In the genomic region with DNA sequence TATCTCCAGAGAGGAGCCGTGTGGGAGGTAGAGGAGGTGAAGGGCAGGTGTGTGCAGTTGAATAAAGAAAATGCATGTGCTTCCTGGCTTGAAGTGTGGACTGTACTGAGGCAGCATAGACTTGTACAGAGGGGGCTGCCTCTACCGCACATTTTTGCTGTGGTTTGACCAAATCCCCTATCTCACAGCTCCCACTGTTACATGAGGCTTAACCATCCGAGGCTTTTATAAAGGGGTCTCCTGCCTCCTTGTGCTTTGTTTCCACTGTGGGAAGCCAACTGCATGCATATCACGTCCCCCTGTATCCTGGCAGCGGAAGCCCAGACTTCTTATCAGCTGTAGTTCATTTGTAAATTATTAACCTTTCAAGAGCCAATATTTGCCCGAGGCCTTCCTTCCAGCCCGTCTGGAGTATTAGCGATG, we compare ENCODE assay signal across 11 mouse cellular contexts. TPM values are rescaled to one million over a fixed set of nuclear protein-coding genes. Genes with fewer than 3 reads are reported as not detected.
DNase-seq lines count a peak whose midpoint lies in the region; ATAC-seq and TF ChIP-seq lines count a peak whose summit lies in the region.
"Had no signal": no experiment of that assay in that cellular context is flagged by ENCODE, and none has a peak within 500 bp of the region (broad histone marks: within the 10 kb centered on the region; RNA-seq: fewer than 3 reads in every experiment).

No protein-coding gene starts in this region.

- WGBS in lung, embryonic 14.5 days: 18% methylated on average over 8 of the region's 8 CpGs
- 44% methylated on average over 8 of the region's 8 CpGs for WGBS in intestine, embryonic 14.5 days
- 40% methylated on average over 8 of the region's 8 CpGs for WGBS in stomach, postnatal 0 days

- no peak for TF ChIP-seq CTCF in lung, embryonic 14.5 days (IDR thresholded peaks at IDR 0.05; ENCODE audit: low read depth)
- TF ChIP-seq CTCF in stomach, postnatal 0 days (IDR thresholded peaks at IDR 0.05; ENCODE audit: low read depth): no peak

- no peak for TF ChIP-seq EP300 in stomach, postnatal 0 days (optimal IDR thresholded peaks at IDR 0.05)

- ATAC-seq in lung, embryonic 14.5 days (ENCODE audit: insufficient read depth): peak; percentile 62
- ATAC-seq in intestine, embryonic 14.5 days (replicated peaks; ENCODE audit: low FRiP score, low TSS enrichment, low read depth): peak; percentile 82
- peak; percentile 73 for ATAC-seq in stomach, postnatal 0 days (ENCODE audit: low FRiP score, low TSS enrichment)

- H3K4me3 ChIP-seq in lung, embryonic 14.5 days (ENCODE audit: low read depth, low read length): no peak overlapping the region
- no peak overlapping the region for H3K4me3 ChIP-seq in intestine, embryonic 14.5 days (ENCODE audit: low read depth, low read length)
- H3K4me3 ChIP-seq in stomach, postnatal 0 days (ENCODE audit: low read depth, low read length): no peak overlapping the region; the same call in 1 of the 2 replicates
- H3K4me3 ChIP-seq: heart, embryonic 12.5 days had no signal

- no peak overlapping the region; the same call in 1 of the 2 replicates for H3K9ac ChIP-seq in lung, embryonic 14.5 days
- H3K9ac ChIP-seq in intestine, embryonic 14.5 days (ENCODE audit: low read length): no peak overlapping the region
- H3K9ac ChIP-seq in stomach, postnatal 0 days (ENCODE audit: low read length): no peak overlapping the region
- H3K9ac ChIP-seq: heart, embryonic 12.5 days had no signal

- H3K36me3 ChIP-seq in lung, embryonic 14.5 days (ENCODE audit: insufficient read depth): no peaks in the 10 kb centered on the region
- H3K36me3 ChIP-seq in intestine, embryonic 14.5 days (ENCODE audit: control insufficient read depth, insufficient read depth, low read length): no peaks in the 10 kb centered on the region
- no peaks in the 10 kb centered on the region for H3K36me3 ChIP-seq in stomach, postnatal 0 days (ENCODE audit: control insufficient read depth, insufficient read depth, low read length)
- H3K36me3 ChIP-seq: heart, embryonic 12.5 days had no signal

- peak; percentile 63 for DNase-seq in lung, embryonic 14.5 days
- no peak for DNase-seq in lung, adult 18-20 months
- DNase-seq in intestine, embryonic 14.5 days (ENCODE audit: low spot score): peak; percentile 70
- peak; percentile 5 for DNase-seq in lung, postnatal 36 days
- peak; percentile 69 for DNase-seq in stomach, postnatal 0 days (ENCODE audit: low spot score)
- no peak for DNase-seq in adrenal gland, adult (ENCODE audit: inconsistent age in 2 of 2, low spot score in 1 of 2)
- DNase-seq in left cerebral cortex, postnatal 4 days: no peak
- DNase-seq: adrenal gland, adult 2 months; cerebellum, postnatal 36 days; right cerebral cortex, adult 18-20 months had no signal

- peak overlapping the region; percentile 90 for H3K27ac ChIP-seq in lung, embryonic 14.5 days (ENCODE audit: low read depth)
- peak overlapping the region; percentile 69 for H3K27ac ChIP-seq in intestine, embryonic 14.5 days (ENCODE audit: low read depth)
- peak overlapping the region; percentile 61 for H3K27ac ChIP-seq in stomach, postnatal 0 days (replicated peaks)

- peak overlapping the region; percentile 29; the same call in 1 of the 2 replicates for H3K4me2 ChIP-seq in lung, embryonic 14.5 days
- H3K4me2 ChIP-seq in intestine, embryonic 14.5 days (ENCODE audit: low read length): no peak overlapping the region
- no peak overlapping the region for H3K4me2 ChIP-seq in stomach, postnatal 0 days (replicated peaks; ENCODE audit: low read depth)
- H3K4me2 ChIP-seq: heart, embryonic 12.5 days had no signal

- H3K27me3 ChIP-seq in lung, embryonic 14.5 days (ENCODE audit: insufficient read depth, low read length): no peaks in the 10 kb centered on the region
- H3K27me3 ChIP-seq in intestine, embryonic 14.5 days (replicated peaks; ENCODE audit: control insufficient read depth, insufficient read depth, low read length): no peaks in the 10 kb centered on the region
- H3K27me3 ChIP-seq in stomach, postnatal 0 days (ENCODE audit: control insufficient read depth, insufficient read depth, low read length): no peaks in the 10 kb centered on the region
- H3K27me3 ChIP-seq: heart, embryonic 12.5 days had no signal

- H3K4me1 ChIP-seq in lung, embryonic 14.5 days (ENCODE audit: insufficient read depth): peaks cover 25% of the 10 kb centered on the region
- H3K4me1 ChIP-seq in intestine, embryonic 14.5 days (replicated peaks; ENCODE audit: control insufficient read depth, insufficient read depth, low read length): peaks cover 21% of the 10 kb centered on the region
- H3K4me1 ChIP-seq in stomach, postnatal 0 days (replicated peaks; ENCODE audit: control insufficient read depth, insufficient read depth): no peaks in the 10 kb centered on the region

- H3K9me3 ChIP-seq in lung, embryonic 14.5 days (ENCODE audit: low read depth, low read length): no peaks in the 10 kb centered on the region
- no peaks in the 10 kb centered on the region for H3K9me3 ChIP-seq in intestine, embryonic 14.5 days (ENCODE audit: control insufficient read depth, low read length)
- H3K9me3 ChIP-seq in stomach, postnatal 0 days (ENCODE audit: control insufficient read depth, low read length): no peaks in the 10 kb centered on the region
- H3K9me3 ChIP-seq: heart, embryonic 12.5 days had no signal

- intact Hi-C loops in left cerebral cortex, postnatal 4 days (cut with DNase I): no loop called here

RNA-seq across cellular contexts. Expression of gene Camk1g, which starts 53.6 kb away (rescaled TPM):
- 28.4 and 31.8 TPM in 2 replicates for polyA plus RNA-seq in lung, embryonic 14.5 days (2014; fragmentation: Nextera tagmentation; extraction: Ambion mirVana)
- 9.5 and 10.7 TPM in 2 replicates for polyA plus RNA-seq in intestine, embryonic 14.5 days (2014; fragmentation: Nextera tagmentation; extraction: Ambion mirVana)
- polyA plus RNA-seq in stomach, postnatal 0 days (2015; fragmentation: Nextera tagmentation; extraction: Ambion mirVana): 1.5 and 1.6 TPM in 2 replicates
- total RNA-seq in left cerebral cortex, postnatal 4 days (2021): 10 to 100 TPM; 36.4 to 39.0 TPM
- total RNA-seq: adrenal gland, adult 2 months had no signal

Comparison
In these comparisons a context has a peak if more than half of its experiments do, and no peak if none do; other contexts are left out.
1. DNase-seq: peak in lung, embryonic 14.5 days (single experiment), intestine, embryonic 14.5 days (single experiment), lung, postnatal 36 days (single experiment) and stomach, postnatal 0 days (single experiment); none in lung, adult 18-20 months (0 of 2), adrenal gland, adult (0 of 2) and left cerebral cortex, postnatal 4 days (single experiment).
2. Peak in every context shown above with its lines, with median percentiles within 50 percentile points of each other: ATAC-seq and H3K27ac ChIP-seq.